Mouse (Mus musculus): ENCODE data around the gene Erc1.

- TF ChIP-seq CTCF (conservative IDR thresholded peaks at IDR 0.05; ENCODE audit: insufficient read depth, insufficient read length, low read depth, low read length) (no peak), POLR2A (IDR thresholded peaks at IDR 0.05; ENCODE audit: low read depth, low read length) (no peak)
Measured at GRCm38 (mm10) chr6:119630622-119631021, 217.3 kb downstream of the Erc1 start.
